Mouse (Mus musculus) effector memory CD4-positive, alpha-beta T cell, adult 7 months (primary cell): ENCODE results near the gene Ccdc84. TPM values are rescaled to one million over a fixed set of nuclear protein-coding genes. Genes with fewer than 3 reads are reported as not detected.

Experiments used
- polyA plus RNA-seq: library from polyadenylated mRNA; unstranded; fragments of 100-300 nt; shearing (Covaris generic); gene quantifications from one replicate; pipeline ENCODE4 v1.2.1, GENCODE M21; 2017

The Ccdc84 gene
- polyA plus RNA-seq: 44.8 TPM

GRCm38 (mm10) chr9:44418519-44419385 is at the start of gene Ccdc84:
Gene Ccdc84 (minus strand): TSS chr9:44418569.

GRCm38 (mm10) chr9:44454891-44455220 is 36.5 kb upstream of the Ccdc84 start, which contains the start of gene Upk2:
Gene Upk2 (minus strand): TSS chr9:44454976.

GRCm38 (mm10) chr9:44440961-44441360 is 22.6 kb upstream of the Ccdc84 start, which contains the start of gene Foxr1:
Gene Foxr1 (minus strand): TSS chr9:44441136.

GRCm38 (mm10) chr9:44406906-44407751 is 11.2 kb downstream of the Ccdc84 start, which contains the start of the genes Rps25 and Trappc4:
Gene Rps25 (plus strand): TSS chr9:44407139.
Gene Trappc4 (minus strand): TSS chr9:44407600.

GRCm38 (mm10) chr9:44396684-44397411 is 21.5 kb downstream of the Ccdc84 start, which contains the start of gene Slc37a4:
Gene Slc37a4 (plus strand): TSS chr9:44396852.

GRCm38 (mm10) chr9:44379054-44379834 is 39.1 kb downstream of the Ccdc84 start, which contains the start of gene Hyou1:
Gene Hyou1 (plus strand): TSS chr9:44379490.

GRCm38 (mm10) chr9:44361190-44361917 is 57.0 kb downstream of the Ccdc84 start, which contains the start of gene Vps11:
Gene Vps11 (minus strand): TSS chr9:44361670.

Other genes starting within 250 kb of the Ccdc84 start
- gene Cbl, start 184.5 kb downstream of the Ccdc84 start, polyA plus RNA-seq: 33.9 TPM
- gene Ccdc153, start 177.9 kb downstream of the Ccdc84 start, polyA plus RNA-seq: not detected
- gene Pdzd3, start 167.1 kb downstream of the Ccdc84 start, polyA plus RNA-seq: 0.23 TPM
- 4.8 TPM for gene Nlrx1, start 150.0 kb downstream of the Ccdc84 start, polyA plus RNA-seq
- gene Abcg4, start 130.0 kb downstream of the Ccdc84 start, polyA plus RNA-seq: not detected
- 34.4 TPM for gene Hinfp, start 112.9 kb downstream of the Ccdc84 start, polyA plus RNA-seq
- gene C2cd2l, start 98.3 kb downstream of the Ccdc84 start, polyA plus RNA-seq: 12.7 TPM
- gene Dpagt1, start 92.5 kb downstream of the Ccdc84 start, polyA plus RNA-seq: 8.7 TPM
- gene H2afx, start 83.9 kb downstream of the Ccdc84 start, polyA plus RNA-seq: 61.7 TPM
- gene Hmbs, start 74.3 kb downstream of the Ccdc84 start, polyA plus RNA-seq: 14.8 TPM
- gene Vps11, start 56.9 kb downstream of the Ccdc84 start, polyA plus RNA-seq: 50.0 TPM
- gene Hyou1, start 39.1 kb downstream of the Ccdc84 start, polyA plus RNA-seq: 15.7 TPM
- 13.6 TPM for gene Slc37a4, start 21.7 kb downstream of the Ccdc84 start, polyA plus RNA-seq
- 2,034 TPM for gene Rps25, start 11.4 kb downstream of the Ccdc84 start, polyA plus RNA-seq
- gene Trappc4, start 11.0 kb downstream of the Ccdc84 start, polyA plus RNA-seq: 90.9 TPM
- gene Foxr1, start 22.6 kb upstream of the Ccdc84 start, polyA plus RNA-seq: 0.71 TPM
- not detected for gene Upk2, start 36.4 kb upstream of the Ccdc84 start, polyA plus RNA-seq
- 20.8 TPM for gene Bcl9l, start 64.3 kb upstream of the Ccdc84 start, polyA plus RNA-seq
- gene Cxcr5, start 143.3 kb upstream of the Ccdc84 start, polyA plus RNA-seq: 257 TPM
- 62.2 TPM for gene Ddx6, start 186.3 kb upstream of the Ccdc84 start, polyA plus RNA-seq